Mouse (Mus musculus) adrenal gland, adult 10 weeks (tissue): Measurements from ENCODE around the gene Hacl1. TPM values are rescaled to one million over a fixed set of nuclear protein-coding genes. Genes with fewer than 3 reads are reported as not detected.

Source experiments
- polyA plus RNA-seq: library from polyadenylated mRNA; stranded (reverse); fragments of 350-450 nt; fragmentation: Illumina TruSeq; extraction: RNeasy Lipid Tissue Mini Kit (QIAGEN cat#74804); gene quantifications from one replicate; pipeline ENCODE4 v1.2.3, GENCODE M21; 2014; ENCODE audit warnings: low read depth, low replicate concordance

The Hacl1 gene
- 22.7 TPM for polyA plus RNA-seq

DNA sequence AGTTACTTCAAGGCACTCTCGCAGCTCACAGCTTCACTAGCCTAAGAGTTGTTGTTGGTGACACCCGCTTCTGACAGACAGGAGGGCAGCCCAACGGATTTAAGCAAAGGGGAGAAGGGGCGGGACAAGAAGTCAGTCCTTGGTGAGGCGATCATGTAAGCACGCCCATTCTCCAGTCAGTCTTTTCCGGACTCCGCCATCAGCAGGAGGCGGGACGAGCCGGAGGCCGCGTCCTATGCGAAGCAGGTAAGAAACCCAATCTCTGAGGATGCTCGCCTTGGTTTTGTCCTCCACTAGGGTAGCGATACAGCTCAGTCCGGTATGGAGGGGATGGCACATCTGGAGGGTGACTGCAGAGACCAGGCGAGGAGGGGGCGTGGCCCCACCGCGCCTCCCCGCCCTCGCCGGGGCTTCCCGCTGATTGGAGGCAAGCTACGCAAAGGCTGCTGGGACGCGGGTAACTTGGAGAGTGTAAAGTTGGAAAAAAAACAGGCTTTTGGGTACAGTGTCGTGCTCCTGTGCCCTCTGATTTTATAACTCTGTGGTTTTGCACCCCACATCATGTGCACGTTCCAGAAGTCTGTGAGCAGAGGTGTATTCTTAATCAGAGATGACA is at the start of gene Hacl1, which contains the start of gene Btd:
Gene Hacl1, minus strand, starts transcription at position 397 of the 616 bp plus-strand sequence.
Gene Btd, plus strand, starts transcription at position 139 of the 616 bp plus-strand sequence.

DNA sequence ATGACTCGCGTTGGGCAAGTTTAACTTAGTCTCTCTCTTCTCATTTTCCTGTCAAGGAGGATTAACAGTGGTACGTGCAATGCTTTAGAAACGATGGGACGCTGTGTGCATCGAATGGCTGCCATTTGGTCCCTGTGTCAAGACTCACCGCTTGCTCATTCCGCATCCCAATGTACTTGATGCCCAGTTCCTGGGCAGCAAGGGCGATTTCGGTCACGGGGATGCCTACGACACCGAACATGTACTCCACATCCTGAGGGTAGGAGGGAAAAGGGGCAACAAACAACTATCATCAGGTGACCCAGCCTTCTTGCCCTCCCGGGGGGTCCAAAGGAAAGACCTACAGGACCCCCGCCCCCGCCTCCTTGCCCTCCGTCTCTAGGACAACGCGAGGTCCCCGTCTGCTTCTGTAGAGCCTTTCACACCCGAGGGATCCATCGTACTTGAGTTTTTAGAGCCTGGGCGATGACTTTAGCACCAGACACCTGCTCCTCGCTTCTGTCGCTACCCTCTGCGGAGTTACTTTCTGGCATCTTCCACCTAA is 668 bp downstream of the Hacl1 start, which contains the start of gene Gm49387:
Gene Gm49387, minus strand, starts transcription at position 533 of the 544 bp plus-strand sequence.

DNA sequence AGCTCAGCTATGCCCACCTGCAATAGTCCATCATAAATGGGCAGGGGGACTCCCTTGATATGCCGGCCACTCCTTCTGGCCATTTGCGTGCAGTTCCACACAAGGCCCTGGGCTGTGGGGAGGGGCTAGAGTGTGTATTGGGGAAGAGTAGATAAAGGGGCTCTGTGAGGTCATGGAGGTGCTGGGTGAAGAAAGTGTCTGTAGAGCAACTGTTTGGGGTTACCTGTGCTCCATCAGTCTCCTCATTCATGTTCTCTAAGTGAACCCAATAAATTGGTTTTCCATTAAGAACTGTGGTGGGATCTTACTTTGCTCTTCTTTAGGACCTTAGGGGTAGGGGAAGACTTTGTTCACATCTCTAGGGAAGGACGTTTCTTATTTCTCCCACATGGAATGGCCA is 49.8 kb downstream of the Hacl1 start, which contains the start of gene Colq:
Gene Colq, minus strand, starts transcription at position 101 of the 400 bp plus-strand sequence.

Other genes with a start within 250 kb of the Hacl1 start
- 125 TPM for gene Sh3bp5, start 205.2 kb downstream of the Hacl1 start, polyA plus RNA-seq
- 91.3 TPM for gene Eaf1, start 146.9 kb downstream of the Hacl1 start, polyA plus RNA-seq
- gene Mettl6, start 146.2 kb downstream of the Hacl1 start, polyA plus RNA-seq: 43.9 TPM
- not detected for gene Colq, start 49.9 kb downstream of the Hacl1 start, polyA plus RNA-seq
- not detected for gene Gm49387, start 408 bp downstream of the Hacl1 start, polyA plus RNA-seq
- 7.1 TPM for gene Btd, start 258 bp downstream of the Hacl1 start, polyA plus RNA-seq
- gene Ankrd28, start 189.4 kb upstream of the Hacl1 start, polyA plus RNA-seq: 28.2 TPM